Mouse (Mus musculus) liver, postnatal 0 days (tissue): ENCODE measurements around the gene Nyx.

ENCODE experiments used
- CTCF ChIP-seq: sonication (generic); IDR thresholded peaks from 2 replicates; pipeline ENCODE4 v1.5.1; 2016; ENCODE audit warnings: antibody characterized with exemption, low read depth
- EP300 ChIP-seq: IDR thresholded peaks from 2 replicates; pipeline ENCODE4 v1.6.1; 2016; ENCODE audit warnings: antibody characterized with exemption, low read depth, mild to moderate bottlenecking

GRCm38 (mm10) chrX:13518019-13518418 is 52.1 kb downstream of the Nyx start:
- TF ChIP-seq CTCF (no peak), EP300 (no peak)
